Mouse (Mus musculus) heart, embryonic 13.5 days (tissue): ENCODE measurements around the gene Sgms1. TPM values are rescaled to one million over a fixed set of nuclear protein-coding genes. Genes with fewer than 3 reads are reported as not detected.
"Not testable (repeated sequence)": the region's sequence is repeated elsewhere in the genome, so short reads cannot be mapped to it uniquely, and the experiment has no call there.

ENCODE experiments used
- ATAC-seq: fragments of 200-750 bp; cut with Nextera tagmentation; 2 replicates; pipeline ENCODE4 v1.8.0; 2017; ENCODE audit warnings: moderate TSS enrichment; ENCODE audit not compliant: insufficient number of reproducible peaks, low FRiP score, low TSS enrichment; ENCODE audit errors: extremely low read depth
- H3K27ac ChIP-seq: fragments of 300-500 bp; sonication (generic); replicated peaks from 2 replicates; pipeline ENCODE4 v1.5.1; 2015; ENCODE audit warnings: moderate library complexity, mild to moderate bottlenecking, inconsistent platforms
- H3K27me3 ChIP-seq: fragments of 300-500 bp; sonication (generic); replicated peaks from 2 replicates; pipeline ENCODE4 v1.6.1; 2015; ENCODE audit warnings: mild to moderate bottlenecking, inconsistent platforms
- H3K36me3 ChIP-seq: fragments of 300-500 bp; sonication (generic); 2 replicates; pipeline ENCODE4 v1.6.1; 2015; ENCODE audit warnings: mild to moderate bottlenecking, inconsistent platforms
- H3K4me1 ChIP-seq: fragments of 300-500 bp; sonication (generic); 2 replicates; pipeline ENCODE4 v1.6.1; 2015; ENCODE audit warnings: inconsistent platforms
- H3K4me2 ChIP-seq: fragments of 300-500 bp; sonication (generic); 2 replicates; pipeline ENCODE4 v1.6.1; 2015; ENCODE audit warnings: inconsistent platforms, mild to moderate bottlenecking, moderate library complexity
- H3K4me3 ChIP-seq: fragments of 300-500 bp; sonication (generic); 2 replicates; pipeline ENCODE4 v1.5.1; 2015; ENCODE audit warnings: moderate library complexity, mild to moderate bottlenecking, inconsistent platforms
- H3K9ac ChIP-seq: fragments of 300-500 bp; sonication (generic); 2 replicates; pipeline ENCODE4 v1.6.1; 2015; ENCODE audit warnings: inconsistent platforms, mild to moderate bottlenecking, moderate library complexity
- H3K9me3 ChIP-seq: fragments of 300-500 bp; sonication (generic); 2 replicates; pipeline ENCODE4 v1.6.1; 2016; ENCODE audit warnings: inconsistent platforms
- WGBS: fragments of 180-500 bp; shearing (Covaris S2); methylation state at CpG from one replicate; pipeline ENCODE4 v1.1.7; 2015; ENCODE audit warnings: mixed read lengths; 5-methylcytosine and 5-hydroxymethylcytosine counted together
- polyA plus RNA-seq: library from polyadenylated mRNA; unstranded; fragments of >200 nt; fragmentation: Nextera tagmentation; extraction: Ambion mirVana; gene quantifications from 2 replicates; pipeline ENCODE4 v1.2.1, GENCODE M21; 2015

The Sgms1 gene
- polyA plus RNA-seq, 1 experiment from 2014 or later = 33.3 TPM

DNA sequence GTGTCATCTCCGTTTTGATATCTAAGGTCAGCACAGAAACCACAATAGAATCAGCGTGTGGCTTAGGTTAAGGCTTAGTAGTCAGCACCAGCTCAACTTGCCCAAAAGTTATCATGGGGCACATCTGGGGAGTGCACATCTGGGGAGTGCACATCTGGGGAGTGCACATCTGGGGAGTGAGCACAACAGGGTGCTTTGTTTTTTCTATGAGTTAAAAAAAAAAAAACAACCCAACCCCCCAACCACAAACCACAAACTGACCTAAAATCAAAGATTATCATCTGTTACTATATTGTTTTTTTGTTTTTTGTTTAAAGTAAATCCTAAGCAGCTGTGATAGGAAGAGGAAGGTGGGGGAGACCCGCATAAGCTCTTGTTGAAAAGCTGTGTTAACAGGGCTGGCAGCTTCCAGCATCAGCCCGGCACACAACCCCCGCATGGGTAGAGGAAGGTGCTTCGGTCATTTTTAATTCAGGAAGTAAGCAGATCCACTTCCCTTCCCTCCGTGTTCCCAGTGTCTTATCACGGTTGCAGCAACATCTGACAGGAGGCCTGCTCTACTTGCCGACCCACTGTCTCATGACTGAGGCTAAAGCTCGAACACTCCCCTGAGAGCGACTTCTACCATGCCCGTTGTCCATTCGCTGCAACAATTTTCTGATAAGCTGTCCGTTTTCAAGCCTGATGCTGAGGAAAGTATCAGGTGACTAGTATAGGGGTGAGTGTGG, 251.0 kb downstream of the Sgms1 start:
- Histone ChIP-seq H3K36me3 (peaks cover 19% of the 10 kb centered on the region; the same call in 1 of the 2 replicates), H3K27ac (peak overlapping the region; percentile 13; the same call in 1 of the 2 replicates), H3K4me2 (no peak overlapping the region), H3K4me3 (no peak overlapping the region), H3K9ac (no peak overlapping the region), H3K27me3 (no peaks in the 10 kb centered on the region), H3K9me3 (no peaks in the 10 kb centered on the region), H3K4me1 (peaks cover 43% of the 10 kb centered on the region)
- 35% methylated on average over 14 of the region's 14 CpGs for WGBS
- no peak for ATAC-seq

DNA sequence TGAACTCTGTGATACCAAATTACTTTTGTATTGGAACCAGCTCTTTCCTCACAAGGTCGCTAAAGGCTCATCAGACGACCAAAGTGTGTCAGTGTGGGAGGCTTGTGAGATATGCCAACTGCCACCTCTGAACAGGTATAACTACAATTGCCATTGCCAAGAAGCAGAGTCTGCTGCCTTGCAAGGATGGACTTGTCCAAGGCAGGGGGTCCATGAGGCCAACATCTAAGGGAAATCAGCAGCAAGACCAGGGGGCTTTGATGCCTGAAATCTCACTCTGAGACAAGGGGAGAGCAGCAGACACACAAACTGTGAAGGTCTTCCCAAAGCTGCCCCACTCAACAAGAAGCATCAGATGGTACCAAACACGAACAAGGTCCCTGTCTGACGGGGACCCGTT, 251.6 kb downstream of the Sgms1 start:
- H3K27ac ChIP-seq = peak overlapping the region; percentile 13; the same call in 1 of the 2 replicates
- H3K9ac ChIP-seq = no peak overlapping the region
- WGBS = 74% methylated on average over 5 of the region's 5 CpGs
- H3K4me2 ChIP-seq = no peak overlapping the region
- H3K36me3 ChIP-seq = peaks cover 19% of the 10 kb centered on the region; the same call in 1 of the 2 replicates
- H3K27me3 ChIP-seq = no peaks in the 10 kb centered on the region
- H3K4me3 ChIP-seq = no peak overlapping the region
- H3K4me1 ChIP-seq = peaks cover 43% of the 10 kb centered on the region
- no peak for ATAC-seq
- H3K9me3 ChIP-seq = no peaks in the 10 kb centered on the region

DNA sequence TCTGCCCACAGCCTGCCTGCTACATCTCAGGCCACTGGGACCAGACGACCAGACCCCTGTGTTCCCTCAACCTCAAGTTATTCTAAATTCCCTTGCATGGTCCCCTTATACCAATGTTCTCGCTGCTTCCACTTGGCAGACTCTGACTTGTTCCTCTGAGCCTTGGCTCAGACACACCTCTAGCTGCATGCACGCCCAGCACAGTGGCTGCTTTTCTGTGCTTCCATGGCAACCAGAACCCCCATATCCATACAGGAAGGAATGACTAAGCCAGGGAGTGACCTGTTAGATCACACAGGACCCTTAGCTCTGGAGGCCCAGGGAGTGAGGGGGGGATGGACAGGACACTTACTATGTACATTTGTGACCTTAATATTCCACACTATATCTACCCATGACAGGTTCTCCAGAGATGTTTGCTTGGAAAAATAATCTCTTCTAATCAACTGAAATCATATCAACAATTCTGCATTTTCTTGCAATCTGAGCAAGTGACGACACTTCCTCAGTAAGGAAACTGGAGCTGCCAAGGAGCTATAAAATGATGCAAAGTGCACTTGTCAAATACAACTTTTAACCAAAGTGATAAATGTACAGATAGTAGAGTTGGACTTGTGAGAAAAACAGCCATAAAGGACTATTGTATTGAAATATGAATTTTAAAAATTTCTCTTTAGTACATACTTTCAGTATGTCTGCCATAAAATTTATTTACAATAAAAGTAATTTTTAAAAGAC, 252.5 kb downstream of the Sgms1 start:
- peaks cover 43% of the 10 kb centered on the region for H3K4me1 ChIP-seq
- H3K4me3 ChIP-seq = no peak overlapping the region
- no peak overlapping the region for H3K4me2 ChIP-seq
- peak overlapping the region; percentile 55; the same call in 1 of the 2 replicates for H3K27ac ChIP-seq
- 35% methylated on average over 4 of the region's 4 CpGs for WGBS
- H3K9ac ChIP-seq = no peak overlapping the region
- H3K36me3 ChIP-seq = peaks cover 14% of the 10 kb centered on the region; the same call in 1 of the 2 replicates
- no peak for ATAC-seq
- no peaks in the 10 kb centered on the region for H3K9me3 ChIP-seq
- no peaks in the 10 kb centered on the region for H3K27me3 ChIP-seq

DNA sequence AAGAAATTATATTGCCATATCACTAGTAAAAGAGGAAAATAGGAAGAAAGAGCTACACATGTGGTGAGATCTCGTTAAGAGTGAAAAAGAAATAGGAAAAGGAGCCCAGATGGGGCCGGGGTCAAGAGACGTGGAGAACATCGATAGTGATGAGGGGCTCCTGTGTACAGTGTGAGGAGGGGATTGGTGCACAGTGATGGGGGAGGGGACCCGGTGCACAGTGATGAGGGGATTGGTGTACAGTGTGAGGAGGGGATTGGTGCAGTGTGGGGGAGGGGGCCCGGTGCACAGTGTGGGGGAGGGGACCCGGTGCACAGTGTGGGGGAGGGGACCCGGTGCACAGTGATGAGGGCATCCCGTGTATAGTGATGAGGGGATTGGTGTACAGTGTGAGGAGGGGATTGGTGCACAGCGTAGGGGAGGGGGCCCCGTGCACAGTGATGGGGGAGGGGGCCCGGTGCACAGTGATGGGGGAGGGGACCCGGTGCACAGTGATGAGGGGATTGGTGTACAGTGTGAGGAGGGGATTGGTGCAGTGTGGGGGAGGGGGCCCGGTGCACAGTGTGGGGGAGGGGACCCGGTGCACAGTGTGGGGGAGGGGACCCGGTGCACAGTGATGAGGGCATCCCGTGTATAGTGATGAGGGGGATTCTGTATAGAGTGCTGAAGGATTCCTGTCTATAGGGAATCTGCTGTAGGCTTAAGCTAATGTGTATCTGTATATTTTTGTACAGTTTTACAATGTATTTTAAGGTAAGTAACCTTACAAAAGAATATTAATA, 257.6 kb downstream of the Sgms1 start:
- H3K27me3 ChIP-seq, H3K9ac ChIP-seq, H3K4me2 ChIP-seq, ATAC-seq, H3K9me3 ChIP-seq, H3K4me3 ChIP-seq, H3K27ac ChIP-seq: not testable (repeated sequence)
- peaks cover 23% of the 10 kb centered on the region for H3K36me3 ChIP-seq
- H3K4me1 ChIP-seq = peaks cover 13% of the 10 kb centered on the region
- 91% methylated on average over 16 of the region's 17 CpGs for WGBS

DNA sequence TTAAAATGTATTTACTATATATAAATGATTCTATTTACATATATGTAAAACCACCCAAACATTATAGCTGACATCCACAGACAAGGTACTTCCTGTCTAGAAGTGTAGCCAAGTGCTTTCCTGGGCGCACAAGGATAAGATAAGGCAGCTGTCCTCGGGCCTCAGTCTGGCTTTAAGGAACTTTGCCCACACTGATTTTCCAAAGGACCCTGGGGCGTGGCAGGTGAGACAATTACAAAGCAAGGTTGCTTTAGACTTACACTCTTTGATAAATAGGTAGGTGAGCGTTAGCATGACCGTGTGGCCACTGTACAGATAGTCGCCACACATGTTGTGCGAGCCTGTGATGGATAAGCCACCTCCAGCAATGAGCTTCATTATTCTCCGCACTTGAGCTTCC, 260.2 kb downstream of the Sgms1 start:
- ATAC-seq = no peak
- no peaks in the 10 kb centered on the region for H3K9me3 ChIP-seq
- no peak overlapping the region for H3K4me3 ChIP-seq
- no peak overlapping the region for H3K27ac ChIP-seq
- H3K36me3 ChIP-seq = peaks cover 32% of the 10 kb centered on the region
- H3K27me3 ChIP-seq = no peaks in the 10 kb centered on the region
- no peak overlapping the region for H3K4me2 ChIP-seq
- 0 out of 2 replicates have a peak, but pooled peaks cover 2% of the 10 kb centered on the region for H3K4me1 ChIP-seq
- 71% methylated on average over 8 of the region's 8 CpGs for WGBS
- H3K9ac ChIP-seq = no peak overlapping the region

DNA sequence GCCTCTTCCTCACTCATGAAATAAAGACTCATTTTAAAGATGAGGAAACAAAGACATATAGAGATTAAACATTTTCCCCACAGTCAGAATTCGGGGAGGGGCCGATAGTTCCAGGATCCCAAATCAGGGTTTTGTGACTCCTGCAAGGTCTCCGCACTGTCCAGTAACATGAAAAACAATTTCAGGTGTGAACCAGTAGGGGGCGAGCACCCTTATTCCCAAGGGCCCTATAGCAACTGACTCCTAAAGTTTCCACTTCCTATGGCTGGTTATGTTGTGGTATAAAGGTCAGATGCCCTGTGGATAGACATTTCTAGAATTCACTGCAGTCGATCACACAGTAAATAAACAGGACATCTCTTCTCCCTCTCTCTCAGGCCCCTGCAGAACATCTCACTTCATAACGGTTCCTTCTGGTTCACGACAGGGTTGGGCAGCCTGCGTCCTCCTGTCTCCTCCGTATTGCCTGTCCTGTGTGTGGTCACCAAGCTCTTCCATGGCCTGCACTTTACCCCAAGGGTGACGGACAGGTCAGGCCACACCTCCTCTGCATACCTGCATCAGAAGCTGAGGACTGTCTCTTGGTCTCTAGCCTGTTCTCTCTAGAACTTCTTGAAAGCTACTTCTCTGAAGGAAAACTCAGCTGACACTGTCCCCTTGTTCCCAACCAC, 262.2 kb downstream of the Sgms1 start:
- Histone ChIP-seq H3K36me3 (peaks cover 41% of the 10 kb centered on the region), H3K4me3 (no peak overlapping the region)
- ATAC-seq = no peak

DNA sequence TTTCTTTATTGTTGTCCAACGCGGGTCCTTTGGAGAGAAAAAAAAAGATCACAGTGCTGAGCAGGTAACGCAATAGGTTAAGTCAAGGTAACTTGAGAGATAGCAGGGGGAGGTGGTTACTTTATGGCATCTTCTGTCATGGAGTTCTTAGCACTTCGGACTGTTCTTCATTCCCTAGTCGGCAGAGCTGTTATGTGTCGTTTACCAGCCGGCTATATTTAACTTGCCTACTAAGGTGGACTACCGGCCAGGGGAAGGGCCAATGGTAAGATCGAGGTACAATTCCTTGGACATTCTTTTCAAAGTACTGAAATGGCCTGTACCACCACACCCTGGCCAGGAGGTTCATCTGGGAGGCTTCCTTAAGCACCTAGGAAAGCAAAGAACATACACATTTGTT, 265.4 kb downstream of the Sgms1 start:
- no peak overlapping the region for H3K4me3 ChIP-seq
- WGBS = 73% methylated on average over 9 of the region's 9 CpGs
- H3K27ac ChIP-seq = no peak overlapping the region
- H3K36me3 ChIP-seq = peaks cover 42% of the 10 kb centered on the region
- H3K4me2 ChIP-seq = no peak overlapping the region
- H3K27me3 ChIP-seq = no peaks in the 10 kb centered on the region
- no peaks in the 10 kb centered on the region for H3K9me3 ChIP-seq
- H3K4me1 ChIP-seq = no peaks in the 10 kb centered on the region
- no peak overlapping the region for H3K9ac ChIP-seq
- no peak for ATAC-seq

More for the DNA sequence above, 262.2 kb downstream of the Sgms1 start:
- H3K27ac ChIP-seq = no peak overlapping the region
- 0 out of 2 replicates have a peak, but pooled peaks cover 2% of the 10 kb centered on the region for H3K4me1 ChIP-seq
- 69% methylated on average over 10 of the region's 10 CpGs for WGBS
- no peak overlapping the region for H3K9ac ChIP-seq
- no peaks in the 10 kb centered on the region for H3K27me3 ChIP-seq
- H3K9me3 ChIP-seq = no peaks in the 10 kb centered on the region
- no peak overlapping the region for H3K4me2 ChIP-seq

DNA sequence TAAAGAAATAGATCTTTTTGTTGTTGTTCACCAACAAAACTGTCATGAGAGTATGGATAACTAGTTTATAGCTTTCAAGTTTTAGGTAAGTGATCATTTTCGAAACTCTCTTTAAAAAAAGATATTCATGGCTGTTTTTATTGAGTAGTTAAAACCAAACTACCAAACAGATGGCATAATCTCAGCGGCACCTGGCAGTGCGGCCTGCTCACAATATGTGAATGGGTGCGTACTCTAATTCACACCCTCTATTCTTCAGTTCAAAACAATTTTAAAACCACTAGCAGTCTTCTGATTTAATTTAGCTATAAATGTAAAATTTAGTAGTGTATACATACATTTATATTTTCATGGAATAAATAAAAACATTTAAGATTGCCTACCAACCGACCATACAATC, 266.3 kb downstream of the Sgms1 start:
- Histone ChIP-seq H3K27me3 (no peaks in the 10 kb centered on the region), H3K4me3 (no peak overlapping the region), H3K27ac (no peak overlapping the region), H3K9me3 (no peaks in the 10 kb centered on the region), H3K4me2 (no peak overlapping the region), H3K4me1 (no peaks in the 10 kb centered on the region), H3K36me3 (peaks cover 36% of the 10 kb centered on the region), H3K9ac (no peak overlapping the region)
- ATAC-seq = no peak
- WGBS = 91% methylated on average over 5 of the region's 5 CpGs

DNA sequence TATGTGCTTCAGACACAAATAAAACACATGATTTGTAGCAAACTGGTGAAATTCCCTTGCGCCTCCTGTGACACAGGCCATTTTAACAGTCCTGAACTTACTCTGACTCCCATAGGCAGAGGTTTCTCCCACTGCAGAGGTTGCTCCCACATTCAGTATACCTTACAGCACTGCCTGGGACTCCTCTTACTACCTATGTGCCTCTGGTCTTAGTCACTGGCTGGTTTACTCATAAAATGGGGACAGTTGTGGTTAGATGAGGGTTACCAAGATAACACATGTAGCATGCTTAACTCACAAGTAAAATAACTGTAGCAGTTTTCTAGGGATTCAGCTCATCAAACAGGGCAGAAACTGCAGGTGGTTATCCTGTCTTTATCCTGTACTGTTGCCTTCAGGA, 268.7 kb downstream of the Sgms1 start:
- WGBS = 90% methylated on average over 1 of the region's 1 CpGs
- no peak for ATAC-seq

DNA sequence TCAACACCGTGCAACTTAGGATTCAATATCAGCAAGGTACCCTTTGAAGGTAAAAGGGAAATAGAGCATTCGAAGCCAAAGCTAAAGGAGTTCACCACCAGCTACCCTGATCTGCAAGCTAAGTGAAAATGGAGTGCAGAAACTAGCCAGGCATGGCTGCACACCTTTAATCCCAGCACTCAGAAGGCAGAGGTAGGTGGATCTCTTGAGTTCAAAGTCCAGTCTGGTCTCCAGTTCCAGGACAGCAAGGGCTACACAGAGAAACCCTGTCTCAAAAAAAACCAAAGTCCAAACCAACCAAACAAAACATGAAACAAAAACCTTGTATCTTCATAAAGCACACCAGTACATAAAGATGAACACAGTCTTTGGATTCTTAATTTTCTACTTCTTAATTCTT, 269.8 kb downstream of the Sgms1 start:
- Histone ChIP-seq H3K4me2 (no peak overlapping the region), H3K4me3 (no peak overlapping the region), H3K27ac (no peak overlapping the region), H3K36me3 (peaks cover 22% of the 10 kb centered on the region), H3K9ac (no peak overlapping the region), H3K27me3 (no peaks in the 10 kb centered on the region), H3K4me1 (no peaks in the 10 kb centered on the region), H3K9me3 (no peaks in the 10 kb centered on the region)
- WGBS = 83% methylated on average over 2 of the region's 2 CpGs
- ATAC-seq = no peak

More for the DNA sequence above, 268.7 kb downstream of the Sgms1 start:
- Histone ChIP-seq H3K36me3 (peaks cover 29% of the 10 kb centered on the region), H3K4me2 (no peak overlapping the region), H3K9ac (no peak overlapping the region), H3K9me3 (no peaks in the 10 kb centered on the region), H3K4me3 (no peak overlapping the region), H3K27me3 (no peaks in the 10 kb centered on the region), H3K27ac (no peak overlapping the region), H3K4me1 (no peaks in the 10 kb centered on the region)

DNA sequence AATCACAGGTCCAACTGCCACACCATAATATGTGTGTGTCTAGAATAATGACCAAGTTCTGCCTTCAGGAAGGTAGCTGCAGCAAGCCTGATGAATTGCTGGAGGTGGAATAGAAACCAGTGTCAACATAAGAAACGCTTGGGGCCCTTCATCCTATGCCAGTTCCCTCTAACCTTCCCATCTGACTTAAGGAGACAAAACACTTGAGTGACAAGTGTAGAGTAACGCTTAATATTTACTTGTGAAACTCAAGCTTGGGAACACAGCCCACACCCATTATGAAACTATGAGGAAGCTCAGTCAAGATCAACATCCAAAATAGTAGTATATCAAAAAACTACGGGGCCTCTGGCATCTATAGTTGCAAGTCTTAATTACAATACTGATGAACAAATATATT, 271.0 kb downstream of the Sgms1 start:
- Histone ChIP-seq H3K36me3 (peaks cover 13% of the 10 kb centered on the region), H3K9ac (no peak overlapping the region), H3K4me1 (no peaks in the 10 kb centered on the region), H3K4me2 (no peak overlapping the region), H3K27me3 (no peaks in the 10 kb centered on the region), H3K4me3 (no peak overlapping the region), H3K27ac (no peak overlapping the region), H3K9me3 (no peaks in the 10 kb centered on the region)
- WGBS = 84% methylated on average over 3 of the region's 3 CpGs
- ATAC-seq = no peak
